Mouse (Mus musculus): Measurements from ENCODE around the gene Atg4b. TPM values are rescaled to one million over a fixed set of nuclear protein-coding genes. Genes with fewer than 3 reads are reported as not detected.

Atg4b gene
- polyA plus RNA-seq, 1 experiment from 2014 or later = 64.9 TPM

DNA sequence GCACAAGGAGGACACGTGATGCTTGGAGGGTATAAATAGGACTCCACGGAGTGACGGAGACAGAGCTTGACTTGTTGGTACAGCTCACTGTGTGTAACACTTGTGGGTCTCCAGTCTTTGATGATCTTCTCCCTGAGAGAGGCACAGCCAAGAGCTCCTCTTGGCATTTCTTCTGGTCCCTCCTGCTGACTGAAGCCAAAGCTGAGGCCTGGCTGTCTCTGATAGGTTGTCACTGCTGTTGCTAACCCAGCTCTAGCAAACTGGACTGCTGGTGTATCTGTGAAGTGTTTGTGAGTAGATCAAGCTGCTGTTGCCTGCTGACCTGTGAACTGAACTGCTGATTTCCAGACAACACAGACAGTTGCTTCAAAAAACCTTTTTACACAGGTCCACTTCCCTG lies 18.6 kb downstream of the Atg4b start:
- no peaks in the 10 kb centered on the region for H3K4me1 ChIP-seq (ENCODE audit: control insufficient read depth, insufficient read depth, low read length)
- 96% methylated on average over 3 of the region's 3 CpGs for WGBS
- H3K9me3 ChIP-seq (ENCODE audit: control insufficient read depth, low read length) = no peaks in the 10 kb centered on the region
- no peaks in the 10 kb centered on the region for H3K27me3 ChIP-seq (replicated peaks; ENCODE audit: control insufficient read depth, insufficient read depth, low read length)
- H3K4me2 ChIP-seq (ENCODE audit: low read depth, low read length) = no peak overlapping the region
- H3K27ac ChIP-seq (ENCODE audit: low read length) = no peak overlapping the region
- H3K9ac ChIP-seq (ENCODE audit: low read depth, low read length) = no peak overlapping the region
- no peak overlapping the region for H3K4me3 ChIP-seq (ENCODE audit: low read length)
- peaks cover 22% of the 10 kb centered on the region; the same call in 1 of the 2 replicates for H3K36me3 ChIP-seq (ENCODE audit: control insufficient read depth, insufficient read depth, low read length)
- no peak for ATAC-seq

- Histone ChIP-seq H3K27ac (ENCODE audit: low read length) (no peak overlapping the region), H3K36me3 (ENCODE audit: control insufficient read depth, insufficient read depth, low read length) (peaks cover 29% of the 10 kb centered on the region; the same call in 1 of the 2 replicates), H3K4me3 (ENCODE audit: low read length) (no peak overlapping the region), H3K27me3 (replicated peaks; ENCODE audit: control insufficient read depth, insufficient read depth, low read length) (no peaks in the 10 kb centered on the region), H3K4me1 (ENCODE audit: control insufficient read depth, insufficient read depth, low read length) (no peaks in the 10 kb centered on the region), H3K4me2 (ENCODE audit: low read depth, low read length) (no peak overlapping the region), H3K9me3 (ENCODE audit: control insufficient read depth, low read length) (no peaks in the 10 kb centered on the region), H3K9ac (ENCODE audit: low read depth, low read length) (no peak overlapping the region)
- WGBS = 95% methylated on average over 5 of the region's 5 CpGs
- ATAC-seq = no peak
Observed at GRCm38 (mm10) chr1:93776686-93777085, 25.4 kb downstream of the Atg4b start.

GRCm38 (mm10) chr1:93786912-93787311 lies 35.6 kb downstream of the Atg4b start:
- H3K36me3 ChIP-seq (ENCODE audit: control insufficient read depth, insufficient read depth, low read length) = peaks cover 14% of the 10 kb centered on the region
- no peak for ATAC-seq
- 89% methylated on average over 2 of the region's 2 CpGs for WGBS

DNA sequence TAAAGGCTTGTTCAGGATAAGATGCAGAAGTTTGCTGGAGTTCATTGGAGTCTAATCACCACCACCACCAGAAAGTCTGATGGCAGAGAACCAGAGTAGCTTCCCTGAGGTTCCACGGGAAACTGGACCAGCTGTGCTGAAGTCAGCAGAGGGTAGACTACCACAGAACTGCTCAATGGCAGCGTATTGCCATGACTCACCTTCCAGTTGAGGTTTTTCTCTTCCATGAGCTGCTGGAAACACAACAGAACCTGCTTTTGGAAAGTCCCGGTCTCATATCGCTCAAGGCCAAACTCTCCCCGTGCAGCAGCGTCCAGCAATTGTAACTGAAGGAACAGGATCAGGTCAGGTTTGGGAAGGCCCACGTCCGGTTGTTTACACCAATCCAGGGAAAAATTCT lies 43.2 kb downstream of the Atg4b start:
- Histone ChIP-seq H3K27me3 (replicated peaks; ENCODE audit: control insufficient read depth, insufficient read depth, low read length) (no peaks in the 10 kb centered on the region), H3K36me3 (ENCODE audit: control insufficient read depth, insufficient read depth, low read length) (peaks cover 22% of the 10 kb centered on the region), H3K4me2 (ENCODE audit: low read depth, low read length) (no peak overlapping the region), H3K9me3 (ENCODE audit: control insufficient read depth, low read length) (no peaks in the 10 kb centered on the region), H3K9ac (ENCODE audit: low read depth, low read length) (no peak overlapping the region), H3K27ac (ENCODE audit: low read length) (no peak overlapping the region), H3K4me3 (ENCODE audit: low read length) (no peak overlapping the region), H3K4me1 (ENCODE audit: control insufficient read depth, insufficient read depth, low read length) (no peaks in the 10 kb centered on the region)
- ATAC-seq = no peak
- 93% methylated on average over 8 of the region's 8 CpGs for WGBS

More at GRCm38 (mm10) chr1:93786912-93787311, 35.6 kb downstream of the Atg4b start:
- Histone ChIP-seq H3K27me3 (replicated peaks; ENCODE audit: control insufficient read depth, insufficient read depth, low read length) (no peaks in the 10 kb centered on the region), H3K4me2 (ENCODE audit: low read depth, low read length) (no peak overlapping the region), H3K9me3 (ENCODE audit: control insufficient read depth, low read length) (no peaks in the 10 kb centered on the region), H3K4me1 (ENCODE audit: control insufficient read depth, insufficient read depth, low read length) (no peaks in the 10 kb centered on the region), H3K9ac (ENCODE audit: low read depth, low read length) (no peak overlapping the region), H3K27ac (ENCODE audit: low read length) (no peak overlapping the region), H3K4me3 (ENCODE audit: low read length) (no peak overlapping the region)

DNA sequence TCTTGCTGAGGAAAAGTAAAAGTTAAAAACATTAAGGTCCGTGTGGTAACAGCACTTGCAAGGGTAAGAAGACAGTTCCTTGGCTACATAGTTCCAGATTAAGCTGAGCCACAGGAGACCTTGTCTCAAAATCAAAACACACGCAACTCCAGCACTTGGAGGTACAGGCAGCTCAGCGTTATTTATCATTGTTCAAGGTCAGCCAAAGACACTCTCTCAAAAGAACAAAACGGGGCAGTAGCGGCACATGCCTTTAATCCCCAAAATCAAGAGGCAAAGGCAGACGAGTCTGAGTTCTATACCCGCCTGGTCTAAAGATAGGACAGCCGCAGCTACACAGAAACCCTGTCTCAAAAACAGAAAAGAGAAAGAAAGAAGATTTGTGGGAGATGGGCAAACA lies 44.6 kb downstream of the Atg4b start:
- Histone ChIP-seq H3K4me3 (ENCODE audit: low read length) (no peak overlapping the region), H3K4me2 (ENCODE audit: low read depth, low read length) (no peak overlapping the region), H3K4me1 (ENCODE audit: control insufficient read depth, insufficient read depth, low read length) (peaks cover 4% of the 10 kb centered on the region), H3K9me3 (ENCODE audit: control insufficient read depth, low read length) (no peaks in the 10 kb centered on the region), H3K36me3 (ENCODE audit: control insufficient read depth, insufficient read depth, low read length) (peaks cover 24% of the 10 kb centered on the region), H3K27ac (ENCODE audit: low read length) (no peak overlapping the region), H3K27me3 (replicated peaks; ENCODE audit: control insufficient read depth, insufficient read depth, low read length) (no peaks in the 10 kb centered on the region), H3K9ac (ENCODE audit: low read depth, low read length) (no peak overlapping the region)
- WGBS = 79% methylated on average over 8 of the region's 8 CpGs
- no peak for ATAC-seq

GRCm38 (mm10) chr1:93800670-93801503 lies 49.6 kb downstream of the Atg4b start:
- 0 out of 2 replicates have a peak, but pooled peaks cover 3% of the 10 kb centered on the region for H3K36me3 ChIP-seq (ENCODE audit: control insufficient read depth, insufficient read depth, low read length)
- H3K4me2 ChIP-seq (ENCODE audit: low read depth, low read length) = peak overlapping the region; percentile 79
- H3K9ac ChIP-seq (ENCODE audit: low read depth, low read length) = peak overlapping the region; percentile 86
- ATAC-seq = no peak
- H3K27me3 ChIP-seq (replicated peaks; ENCODE audit: control insufficient read depth, insufficient read depth, low read length) = no peaks in the 10 kb centered on the region
- 71% methylated on average over 21 of the region's 21 CpGs for WGBS
- peak overlapping the region; percentile 84 for H3K4me3 ChIP-seq (ENCODE audit: low read length)
- H3K27ac ChIP-seq (ENCODE audit: low read length) = peak overlapping the region; percentile 85
- peaks cover 29% of the 10 kb centered on the region for H3K4me1 ChIP-seq (ENCODE audit: control insufficient read depth, insufficient read depth, low read length)
- no peaks in the 10 kb centered on the region for H3K9me3 ChIP-seq (ENCODE audit: control insufficient read depth, low read length)

GRCm38 (mm10) chr1:93801741-93802238 lies 50.5 kb downstream of the Atg4b start, which contains the start of gene Dtymk:
Gene Dtymk (minus strand): TSS chr1:93801934.
- Histone ChIP-seq H3K9me3 (ENCODE audit: control insufficient read depth, low read length) (no peaks in the 10 kb centered on the region), H3K27me3 (replicated peaks; ENCODE audit: control insufficient read depth, insufficient read depth, low read length) (no peaks in the 10 kb centered on the region), H3K9ac (ENCODE audit: low read depth, low read length) (peak within 1 kb of the TSS; percentile 86), H3K27ac (ENCODE audit: low read length) (peak within 1 kb of the TSS; percentile 85), H3K4me3 (ENCODE audit: low read length) (peak within 1 kb of the TSS; percentile 84), H3K36me3 (ENCODE audit: control insufficient read depth, insufficient read depth, low read length) (0 out of 2 replicates have a peak, but pooled peaks cover 7% of the 10 kb centered on the region), H3K4me2 (ENCODE audit: low read depth, low read length) (peak within 1 kb of the TSS; percentile 79), H3K4me1 (ENCODE audit: control insufficient read depth, insufficient read depth, low read length) (peaks cover 30% of the 10 kb centered on the region)
- under 1% methylated on average over 42 of the region's 42 CpGs for WGBS
- peak; percentile 70 for ATAC-seq

DNA sequence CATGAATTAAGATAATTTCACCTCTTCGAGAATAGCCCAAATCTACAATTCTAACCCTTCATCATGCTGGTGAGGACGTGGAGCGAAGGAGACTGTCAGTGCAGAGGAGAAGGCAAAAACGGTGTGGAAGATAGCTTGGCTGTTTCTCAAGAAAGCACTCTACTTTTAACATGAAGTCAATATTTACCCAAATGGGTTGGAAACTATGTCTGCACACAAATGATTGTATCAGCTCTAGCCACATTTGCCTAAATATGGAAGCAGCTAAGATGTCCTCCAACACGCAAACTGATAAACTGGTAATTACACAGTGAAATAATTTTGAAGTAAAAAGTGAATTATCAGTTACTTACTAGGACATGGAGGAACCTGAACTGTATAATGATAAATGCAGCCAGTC lies 51.5 kb downstream of the Atg4b start:
- Histone ChIP-seq H3K36me3 (ENCODE audit: control insufficient read depth, insufficient read depth, low read length) (peaks cover 8% of the 10 kb centered on the region; the same call in 1 of the 2 replicates), H3K9ac (ENCODE audit: low read depth, low read length) (no peak overlapping the region), H3K27me3 (replicated peaks; ENCODE audit: control insufficient read depth, insufficient read depth, low read length) (no peaks in the 10 kb centered on the region), H3K4me3 (ENCODE audit: low read length) (no peak overlapping the region), H3K4me2 (ENCODE audit: low read depth, low read length) (peak overlapping the region; percentile 93; the same call in 1 of the 2 replicates), H3K4me1 (ENCODE audit: control insufficient read depth, insufficient read depth, low read length) (peaks cover 30% of the 10 kb centered on the region), H3K27ac (ENCODE audit: low read length) (no peak overlapping the region), H3K9me3 (ENCODE audit: control insufficient read depth, low read length) (no peaks in the 10 kb centered on the region)
- no peak for ATAC-seq
- WGBS = 79% methylated on average over 5 of the region's 5 CpGs

DNA sequence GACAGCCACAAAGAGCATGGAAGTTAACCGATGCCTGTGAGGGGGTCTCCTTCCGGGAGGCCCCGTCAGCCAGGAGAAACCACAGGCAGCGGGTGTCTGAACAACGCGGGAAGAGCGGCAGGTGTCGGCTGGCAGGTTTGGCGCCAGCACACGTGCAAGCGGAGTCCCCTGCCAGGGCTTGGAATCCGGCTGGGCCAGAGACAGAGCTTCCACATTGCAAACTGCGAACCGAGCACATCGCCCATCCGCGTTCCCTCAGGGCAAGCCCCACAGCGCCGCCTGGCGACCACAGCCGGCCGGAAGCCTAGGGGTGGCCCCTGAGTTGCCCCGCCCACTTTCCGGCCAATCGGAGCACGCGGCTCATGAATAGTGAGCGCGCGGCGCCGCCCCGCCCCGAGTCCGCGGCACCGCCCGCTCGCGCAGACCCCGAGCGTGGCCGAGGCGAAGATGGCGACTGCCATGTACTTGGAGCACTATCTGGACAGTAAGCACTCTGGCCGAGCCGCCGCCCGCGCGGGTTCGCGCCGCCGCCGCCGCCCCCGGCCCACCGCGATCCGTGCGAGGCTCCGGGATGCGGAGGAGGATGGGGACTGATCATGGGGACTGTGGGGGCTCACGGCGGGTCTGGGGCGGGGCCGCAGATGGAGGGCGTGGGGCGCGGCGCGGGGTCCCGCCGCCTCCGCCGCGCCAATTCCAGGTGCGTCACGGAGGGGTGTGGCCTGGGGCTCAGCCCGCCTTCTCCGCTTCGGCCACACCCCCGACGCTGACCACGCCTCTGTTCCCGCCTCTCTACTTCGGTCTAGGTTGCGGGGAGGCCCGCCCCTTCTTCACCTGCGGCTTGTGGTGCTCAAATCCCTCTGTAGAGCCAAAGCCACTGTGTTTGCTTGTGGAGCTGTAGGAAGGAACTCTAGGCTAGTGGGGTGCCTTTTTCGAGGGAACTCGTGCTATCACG lies 52.5 kb downstream of the Atg4b start, which contains the start of gene Ing5:
TSS of gene Ing5 (plus strand) at position 410 of the 952 bp plus-strand sequence.
- H3K27ac ChIP-seq (ENCODE audit: low read length) = peak within 1 kb of the TSS; percentile 98
- under 1% methylated on average over 88 of the region's 94 CpGs for WGBS
- peak; percentile 93 for ATAC-seq
- H3K4me2 ChIP-seq (ENCODE audit: low read depth, low read length) = peak within 1 kb of the TSS; percentile 93
- no peaks in the 10 kb centered on the region for H3K27me3 ChIP-seq (replicated peaks; ENCODE audit: control insufficient read depth, insufficient read depth, low read length)
- peak within 1 kb of the TSS; percentile 83 for H3K4me3 ChIP-seq (ENCODE audit: low read length)
- H3K9ac ChIP-seq (ENCODE audit: low read depth, low read length) = peak within 1 kb of the TSS; percentile 95
- no peaks in the 10 kb centered on the region for H3K9me3 ChIP-seq (ENCODE audit: control insufficient read depth, low read length)
- peaks cover 10% of the 10 kb centered on the region; the same call in 1 of the 2 replicates for H3K36me3 ChIP-seq (ENCODE audit: control insufficient read depth, insufficient read depth, low read length)
- H3K4me1 ChIP-seq (ENCODE audit: control insufficient read depth, insufficient read depth, low read length) = peaks cover 30% of the 10 kb centered on the region

All from intestine, embryonic 16.5 days (tissue).